Mouse (Mus musculus) lung, adult 2 months (tissue): Measurements from ENCODE around the gene Fam71b. TPM values are rescaled to one million over a fixed set of nuclear protein-coding genes. Genes with fewer than 3 reads are reported as not detected.

Experiments used
- DNase-seq: peaks from one replicate; pipeline ENCODE4 v3.0.0; 2022
- H3K4me1 ChIP-seq: fragments of 200-500 bp; 2 replicates; pipeline ENCODE4 v1.6.1; 2011; ENCODE audit warnings: low read length; ENCODE audit not compliant: control insufficient read depth, insufficient read depth
- H3K4me3 ChIP-seq: fragments of 200-500 bp; replicated peaks from 2 replicates; pipeline ENCODE3; 2011; ENCODE audit warnings: low read depth, mild to moderate bottlenecking, control low read depth, low read length; ENCODE audit errors: extremely low read depth
- CTCF ChIP-seq: fragments of 200-500 bp; IDR thresholded peaks from 2 replicates; pipeline ENCODE4 v1.5.1; 2011; ENCODE audit warnings: mild to moderate bottlenecking, low read length, control low read depth; ENCODE audit not compliant: insufficient read depth
- POLR2A ChIP-seq: fragments of 200-500 bp; IDR thresholded peaks from 2 replicates; pipeline ENCODE4 v1.6.1; 2011; ENCODE audit warnings: low read depth, mild to moderate bottlenecking, control low read depth, low read length, borderline replicate concordance; ENCODE audit errors: extremely low read depth
- WGBS: fragments of 180-500 bp; shearing (Covaris S2); methylation state at CpG from one replicate; pipeline ENCODE4 v1.1.7; 2018; 5-methylcytosine and 5-hydroxymethylcytosine counted together
- polyA plus RNA-seq: library from polyadenylated mRNA; depleted of rRNA; stranded (reverse); fragments of >200 nt; gene quantifications from 2 replicates; pipeline ENCODE4 v1.2.3, GENCODE M21; 2012

The Fam71b gene
- polyA plus RNA-seq, 1 experiment: 0.41 TPM

GRCm38 (mm10) chr11:46396860-46397179, 461 bp downstream of the Fam71b start:
- Histone ChIP-seq H3K4me3 (no peak overlapping the region), H3K4me1 (no peaks in the 10 kb centered on the region)
- DNase-seq: no peak
- 76% methylated on average over 4 of the region's 4 CpGs for WGBS
- no peak for TF ChIP-seq CTCF
- no peak for TF ChIP-seq POLR2A

GRCm38 (mm10) chr11:46397900-46398299, 1.5 kb downstream of the Fam71b start:
- DNase-seq: no peak
- Histone ChIP-seq H3K4me3 (no peak overlapping the region), H3K4me1 (no peaks in the 10 kb centered on the region)
- TF ChIP-seq CTCF (no peak), POLR2A (no peak)
- WGBS: 56% methylated on average over 2 of the region's 2 CpGs

GRCm38 (mm10) chr11:46398473-46398872, 2.1 kb downstream of the Fam71b start:
- Histone ChIP-seq H3K4me1 (no peaks in the 10 kb centered on the region), H3K4me3 (no peak overlapping the region)
- TF ChIP-seq CTCF (no peak), POLR2A (no peak)
- no peak for DNase-seq
- 75% methylated on average over 4 of the region's 4 CpGs for WGBS

- WGBS: 59% methylated on average over 5 of the region's 5 CpGs
- DNase-seq: no peak
- H3K4me1 ChIP-seq: no peaks in the 10 kb centered on the region
- TF ChIP-seq POLR2A (no peak), CTCF (no peak)
- no peak overlapping the region for H3K4me3 ChIP-seq
Measured at GRCm38 (mm10) chr11:46398933-46399383, 2.6 kb downstream of the Fam71b start.

- no peaks in the 10 kb centered on the region for H3K4me1 ChIP-seq
- no peak for TF ChIP-seq CTCF
- no peak for TF ChIP-seq POLR2A
- DNase-seq: no peak
- no peak overlapping the region for H3K4me3 ChIP-seq
- 62% methylated on average over 12 of the region's 12 CpGs for WGBS
Measured at GRCm38 (mm10) chr11:46401555-46401954, 5.2 kb downstream of the Fam71b start.

- Histone ChIP-seq H3K4me1 (no peaks in the 10 kb centered on the region), H3K4me3 (no peak overlapping the region)
- DNase-seq: no peak
- 82% methylated on average over 16 of the region's 16 CpGs for WGBS
- TF ChIP-seq CTCF (no peak), POLR2A (no peak)
Measured at GRCm38 (mm10) chr11:46404986-46405385, 8.6 kb downstream of the Fam71b start.

GRCm38 (mm10) chr11:46406721-46407120, 10.4 kb downstream of the Fam71b start:
- no peak for DNase-seq
- Histone ChIP-seq H3K4me3 (no peak overlapping the region), H3K4me1 (no peaks in the 10 kb centered on the region)
- no peak for TF ChIP-seq CTCF
- TF ChIP-seq POLR2A: no peak
- 44% methylated on average over 10 of the region's 10 CpGs for WGBS

- DNase-seq: no peak
Measured at GRCm38 (mm10) chr11:46410018-46410563, 13.7 kb downstream of the Fam71b start.

GRCm38 (mm10) chr11:46418438-46418837, 22.1 kb downstream of the Fam71b start:
- no peaks in the 10 kb centered on the region for H3K4me1 ChIP-seq
- no peak for TF ChIP-seq CTCF
- TF ChIP-seq POLR2A: no peak
- no peak overlapping the region for H3K4me3 ChIP-seq
- WGBS: 43% methylated on average over 1 of the region's 1 CpGs
- no peak for DNase-seq

More at GRCm38 (mm10) chr11:46410018-46410563, 13.7 kb downstream of the Fam71b start:
- no peaks in the 10 kb centered on the region for H3K4me1 ChIP-seq
- 45% methylated on average over 2 of the region's 2 CpGs for WGBS
- TF ChIP-seq CTCF (no peak), POLR2A (no peak)
- no peak overlapping the region for H3K4me3 ChIP-seq

GRCm38 (mm10) chr11:46418860-46419259, 22.5 kb downstream of the Fam71b start:
- 50% methylated on average over 5 of the region's 5 CpGs for WGBS
- Histone ChIP-seq H3K4me1 (no peaks in the 10 kb centered on the region), H3K4me3 (no peak overlapping the region)
- no peak for DNase-seq
- TF ChIP-seq CTCF: no peak
- no peak for TF ChIP-seq POLR2A
